Mouse (Mus musculus) stomach, postnatal 0 days (tissue): ENCODE data around the gene Sugp2. TPM values are rescaled to one million over a fixed set of nuclear protein-coding genes. Genes with fewer than 3 reads are reported as not detected.
"Not testable (repeated sequence)": the region's sequence is repeated elsewhere in the genome, so short reads cannot be mapped to it uniquely, and the experiment has no call there.

Experiments
- ATAC-seq: fragments of 200-750 bp; cut with Nextera tagmentation; 2 replicates; pipeline ENCODE4 v1.8.0; 2017; ENCODE audit not compliant: low FRiP score, low TSS enrichment
- DNase-seq: peaks from one replicate; pipeline ENCODE4 v3.0.0-alpha.2; 2016; ENCODE audit warnings: low spot score
- H3K27ac ChIP-seq: fragments of 300-500 bp; sonication (generic); replicated peaks from 2 replicates; pipeline ENCODE4 v1.5.1; 2014; ENCODE audit warnings: mild to moderate bottlenecking, control low read depth
- H3K27me3 ChIP-seq: fragments of 300-500 bp; sonication (generic); 2 replicates; pipeline ENCODE4 v1.6.1; 2014; ENCODE audit warnings: low read length; ENCODE audit not compliant: control insufficient read depth, insufficient read depth
- H3K36me3 ChIP-seq: fragments of 300-500 bp; sonication (generic); 2 replicates; pipeline ENCODE4 v1.6.1; 2014; ENCODE audit warnings: low read length, mixed read lengths; ENCODE audit not compliant: control insufficient read depth, insufficient read depth
- H3K4me1 ChIP-seq: fragments of 300-500 bp; sonication (generic); replicated peaks from 2 replicates; pipeline ENCODE4 v1.6.1; 2014; ENCODE audit warnings: antibody characterized with exemption; ENCODE audit not compliant: control insufficient read depth, insufficient read depth
- H3K4me2 ChIP-seq: fragments of 300-500 bp; sonication (generic); replicated peaks from 2 replicates; pipeline ENCODE4 v1.6.1; 2014; ENCODE audit warnings: low read depth, mild to moderate bottlenecking, control low read depth, moderate library complexity
- H3K4me3 ChIP-seq: fragments of 300-500 bp; sonication (generic); 2 replicates; pipeline ENCODE4 v1.5.1; 2014; ENCODE audit warnings: low read depth, low read length, control low read depth
- H3K9ac ChIP-seq: fragments of 300-500 bp; sonication (generic); 2 replicates; pipeline ENCODE4 v1.6.1; 2014; ENCODE audit warnings: mild to moderate bottlenecking, low read length, control low read depth, mixed read lengths
- H3K9me3 ChIP-seq: fragments of 300-500 bp; sonication (generic); 2 replicates; pipeline ENCODE4 v1.6.1; 2016; ENCODE audit warnings: low read length; ENCODE audit not compliant: control insufficient read depth
- CTCF ChIP-seq: IDR thresholded peaks from 2 replicates; pipeline ENCODE4 v1.5.1; 2016; ENCODE audit warnings: antibody characterized with exemption, low read depth, mild to moderate bottlenecking, moderate library complexity
- EP300 ChIP-seq: optimal IDR thresholded peaks from 2 replicates; pipeline ENCODE3; 2016; ENCODE audit warnings: antibody characterized with exemption
- WGBS: fragments of 180-500 bp; shearing (Covaris S2); extraction: QIAGEN DNeasy Blood & Tissue Kit; methylation state at CpG from one replicate; pipeline ENCODE4 v1.1.7; 2014; 5-methylcytosine and 5-hydroxymethylcytosine counted together
- polyA plus RNA-seq: library from polyadenylated mRNA; unstranded; fragments of >200 nt; fragmentation: Nextera tagmentation; extraction: Ambion mirVana; gene quantifications from 2 replicates; pipeline ENCODE4 v1.2.1, GENCODE M21; 2015

The Sugp2 gene
- polyA plus RNA-seq, 1 experiment from 2014 or later = 9.0 TPM

DNA sequence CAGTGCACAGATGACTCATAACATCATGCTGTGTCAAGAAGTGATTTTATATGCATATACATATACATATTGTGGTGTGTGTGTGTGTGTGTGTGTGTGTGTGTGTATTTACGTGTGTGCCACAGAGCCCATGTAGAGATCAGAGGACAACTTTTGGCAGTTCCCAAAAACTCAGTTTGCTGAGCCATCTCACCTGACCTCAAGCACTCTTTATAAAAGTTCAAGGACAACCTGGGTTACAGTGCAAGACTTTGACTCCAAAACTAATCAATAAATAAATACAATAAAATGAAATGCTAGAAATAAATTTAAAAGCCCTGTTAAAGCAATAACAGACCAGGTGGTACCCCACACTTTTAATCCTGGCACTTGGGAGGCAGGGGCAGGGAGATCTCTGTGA, 22.8 kb upstream of the Sugp2 start:
- H3K27ac ChIP-seq = no peak overlapping the region; the same call in 1 of the 2 replicates
- H3K9me3 ChIP-seq = no peaks in the 10 kb centered on the region
- no peaks in the 10 kb centered on the region for H3K4me1 ChIP-seq
- H3K36me3 ChIP-seq = no peaks in the 10 kb centered on the region
- 79% methylated on average over 1 of the region's 1 CpGs for WGBS
- no peak for DNase-seq
- H3K9ac ChIP-seq = peak overlapping the region; percentile 77
- no peaks in the 10 kb centered on the region for H3K27me3 ChIP-seq
- no peak for ATAC-seq
- H3K4me3 ChIP-seq = peak overlapping the region; percentile 62
- TF ChIP-seq CTCF = no peak
- TF ChIP-seq EP300 = no peak
- peak overlapping the region; percentile 96 for H3K4me2 ChIP-seq

DNA sequence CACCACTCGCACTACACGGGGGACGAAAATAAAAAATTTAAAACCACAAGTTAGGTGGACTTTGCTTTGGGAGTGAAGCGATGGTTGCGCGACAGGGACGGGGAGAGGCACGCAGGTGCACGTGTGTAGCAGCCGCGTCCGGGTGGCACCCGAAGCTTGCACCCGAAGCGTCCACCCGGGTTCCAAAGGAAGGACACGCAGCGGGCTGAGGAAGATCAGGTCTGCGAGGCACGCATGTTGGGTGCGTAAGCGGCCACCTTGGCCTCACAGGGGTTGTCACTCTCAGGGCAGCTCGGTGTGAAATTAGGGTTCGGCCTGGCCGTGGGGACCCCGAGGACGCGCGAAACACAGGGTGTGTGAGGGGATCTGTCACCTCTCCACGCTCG, 22.3 kb upstream of the Sugp2 start:
- WGBS = 2% methylated on average over 31 of the region's 31 CpGs
- Histone ChIP-seq H3K4me2 (peak overlapping the region; percentile 96), H3K9ac (peak overlapping the region; percentile 77), H3K4me3 (peak overlapping the region; percentile 62), H3K9me3 (no peaks in the 10 kb centered on the region), H3K27ac (peak overlapping the region; percentile 83), H3K36me3 (no peaks in the 10 kb centered on the region), H3K4me1 (no peaks in the 10 kb centered on the region), H3K27me3 (no peaks in the 10 kb centered on the region)
- DNase-seq = no peak
- TF ChIP-seq CTCF = no peak
- TF ChIP-seq EP300 = no peak
- peak; percentile 0; the same call in 1 of the 2 replicates for ATAC-seq

GRCm38 (mm10) chr8:70212112-70213055, 21.6 kb upstream of the Sugp2 start, which contains the start of gene Slc25a42:
Gene Slc25a42 (minus strand): TSS chr8:70212305.
- ATAC-seq = peak; percentile 98
- WGBS = under 1% methylated on average over 60 of the region's 66 CpGs
- Histone ChIP-seq H3K9ac (peak within 1 kb of the TSS; percentile 77), H3K4me3 (peak within 1 kb of the TSS; percentile 62), H3K9me3 (no peaks in the 10 kb centered on the region), H3K27me3 (no peaks in the 10 kb centered on the region), H3K27ac (peak within 1 kb of the TSS; percentile 83), H3K4me2 (peak within 1 kb of the TSS; percentile 96), H3K4me1 (no peaks in the 10 kb centered on the region), H3K36me3 (no peaks in the 10 kb centered on the region)
- peak; percentile 12; the same call in 1 of the 2 replicates for TF ChIP-seq CTCF
- TF ChIP-seq EP300 = no peak
- peak; percentile 98 for DNase-seq

DNA sequence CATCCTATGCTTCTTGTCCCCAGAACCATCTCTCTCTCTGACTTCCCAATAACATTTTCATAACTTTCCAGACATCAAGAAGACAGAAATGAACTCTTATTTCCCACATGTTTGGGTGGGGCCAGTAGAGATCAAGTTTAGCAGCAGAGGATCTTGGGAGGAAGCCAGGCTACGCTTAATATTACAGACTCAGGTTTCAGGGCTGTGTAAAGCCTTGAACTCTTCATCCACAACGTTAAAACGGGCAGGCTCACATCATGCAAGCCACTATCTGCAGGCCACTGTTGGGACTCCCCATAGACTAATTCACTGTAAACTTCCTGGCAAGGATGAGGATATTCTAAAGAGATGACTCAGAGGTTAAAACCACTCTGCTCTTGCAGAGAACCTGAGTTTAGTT, 19.6 kb upstream of the Sugp2 start:
- Histone ChIP-seq H3K36me3 (no peaks in the 10 kb centered on the region), H3K9me3 (no peaks in the 10 kb centered on the region), H3K27me3 (no peaks in the 10 kb centered on the region), H3K27ac (no peak overlapping the region), H3K4me1 (no peaks in the 10 kb centered on the region), H3K4me2 (no peak overlapping the region), H3K4me3 (no peak overlapping the region), H3K9ac (no peak overlapping the region)
- no peak for DNase-seq
- ATAC-seq = no peak
- WGBS = 65% methylated on average over 3 of the region's 3 CpGs
- TF ChIP-seq EP300 (no peak), CTCF (no peak)

DNA sequence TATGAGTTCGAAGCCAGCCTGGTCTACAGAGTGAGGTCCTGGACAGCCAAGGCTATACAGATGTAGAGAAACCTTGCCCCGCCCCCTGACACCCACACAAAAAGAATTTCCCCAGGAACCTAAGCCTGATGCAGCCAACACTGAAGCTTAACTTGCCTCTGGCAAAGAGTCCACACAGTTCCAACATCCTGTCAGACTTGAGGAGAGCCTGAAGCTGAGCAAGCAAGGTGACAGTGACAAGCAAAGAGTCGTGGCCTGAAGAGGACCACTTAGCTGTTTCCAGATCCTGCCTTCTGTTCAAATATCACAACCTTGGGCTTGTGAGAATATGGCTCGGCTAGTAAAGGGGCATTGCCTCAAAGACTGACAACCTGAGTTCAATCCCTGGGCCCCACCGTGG, 18.9 kb upstream of the Sugp2 start:
- DNase-seq (no peak), ATAC-seq (no peak)
- Histone ChIP-seq H3K27ac (no peak overlapping the region), H3K4me1 (no peaks in the 10 kb centered on the region), H3K27me3 (no peaks in the 10 kb centered on the region), H3K36me3 (no peaks in the 10 kb centered on the region), H3K9me3 (no peaks in the 10 kb centered on the region), H3K4me2 (no peak overlapping the region), H3K4me3 (no peak overlapping the region), H3K9ac (no peak overlapping the region)
- 74% methylated on average over 5 of the region's 5 CpGs for WGBS
- TF ChIP-seq CTCF (no peak), EP300 (no peak)

- not testable (repeated sequence) for H3K27ac ChIP-seq, ATAC-seq, H3K4me2 ChIP-seq, H3K27me3 ChIP-seq, H3K9me3 ChIP-seq, H3K4me1 ChIP-seq, DNase-seq, H3K36me3 ChIP-seq, H3K4me3 ChIP-seq, H3K9ac ChIP-seq
- 73% methylated on average over 3 of the region's 3 CpGs for WGBS
Measured at GRCm38 (mm10) chr8:70216161-70216560, 17.9 kb upstream of the Sugp2 start.
